Mouse (Mus musculus): ENCODE data around the gene Rbbp5.
"Not testable (repeated sequence)": the region's sequence is repeated elsewhere in the genome, so short reads cannot be mapped to it uniquely, and the experiment has no call there.

Rbbp5 gene

DNA sequence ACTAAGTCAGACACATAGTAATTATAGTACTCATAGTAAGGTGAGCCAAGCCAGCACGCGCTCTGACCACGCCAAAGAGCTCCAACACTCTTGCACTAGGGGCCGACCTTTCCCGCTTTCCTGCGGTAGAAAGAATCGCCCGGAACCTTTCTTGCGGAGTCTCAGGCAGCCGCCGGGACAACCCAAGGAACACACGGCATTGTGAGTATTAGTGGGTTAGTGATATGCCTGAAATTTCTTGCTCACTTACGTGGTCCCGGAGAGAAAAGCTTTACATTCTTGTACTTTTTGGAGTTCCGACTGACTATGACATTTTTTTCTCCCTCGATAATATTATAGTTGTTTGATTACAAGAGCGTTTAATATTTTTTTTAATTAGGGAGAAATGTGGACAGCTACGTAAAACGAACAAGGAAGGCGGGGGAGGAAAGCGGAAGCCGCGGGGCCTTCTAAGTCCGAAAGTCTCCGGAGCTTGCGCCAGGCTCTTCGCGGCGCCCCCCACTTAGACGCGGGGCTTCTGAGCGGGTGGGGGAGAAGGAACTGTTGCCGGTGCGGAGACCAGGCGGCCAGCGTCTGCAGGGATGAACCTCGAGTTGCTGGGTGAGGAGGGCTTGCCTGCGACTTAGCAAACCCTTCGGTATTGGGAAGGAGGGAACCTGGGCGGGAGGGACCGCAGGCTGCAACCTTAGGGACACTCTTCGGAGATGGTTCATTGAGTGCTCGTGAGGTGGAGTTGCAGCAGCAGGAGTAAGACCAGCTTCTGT lies at the start of gene Rbbp5:
Rbbp5 (plus strand) TSS at position 438 of the 764 bp plus-strand sequence.
- peak; percentile 91 to 92 for DNase-seq

DNA sequence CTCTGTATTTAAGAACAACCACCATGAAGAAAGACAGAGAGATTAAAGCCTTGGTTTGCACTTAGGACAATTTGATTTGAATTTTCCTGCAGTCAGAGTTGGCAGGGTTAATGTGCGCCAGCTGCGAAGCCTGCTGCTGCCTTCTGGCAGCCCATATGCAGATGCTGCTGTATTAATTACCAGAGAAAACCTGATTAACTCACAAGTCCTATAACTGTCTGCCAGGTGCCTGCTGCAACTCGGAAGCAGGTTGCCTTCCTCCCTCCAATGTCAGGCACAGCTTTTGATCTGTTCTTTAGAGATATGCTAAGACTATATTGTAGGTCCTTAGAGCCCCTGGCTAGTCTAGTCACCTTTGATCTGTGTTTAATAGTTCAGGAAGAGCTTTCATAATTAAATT lies 46.3 kb upstream of the Rbbp5 start:
- no peak for DNase-seq

DNA sequence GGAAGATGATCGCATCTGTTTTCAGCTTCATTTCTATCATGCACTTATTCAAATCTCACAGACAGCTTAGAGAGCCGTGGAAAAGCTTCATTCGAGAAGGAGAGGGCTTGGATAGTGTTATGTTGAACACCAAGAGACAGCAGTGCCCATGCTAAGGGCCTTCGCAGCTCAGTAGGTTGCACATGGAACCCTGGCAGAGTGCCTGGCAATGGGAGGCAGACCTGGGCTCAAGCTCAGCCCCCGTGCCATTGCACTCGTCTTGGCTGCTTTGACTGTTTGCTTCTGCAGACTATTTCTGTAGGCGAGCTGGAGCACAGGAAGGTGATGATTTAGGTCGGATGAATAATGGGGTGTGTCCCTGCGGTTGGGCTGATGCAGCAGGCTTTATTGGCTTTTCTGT lies 45.4 kb upstream of the Rbbp5 start:
- DNase-seq = peak; percentile 78 to 83

DNA sequence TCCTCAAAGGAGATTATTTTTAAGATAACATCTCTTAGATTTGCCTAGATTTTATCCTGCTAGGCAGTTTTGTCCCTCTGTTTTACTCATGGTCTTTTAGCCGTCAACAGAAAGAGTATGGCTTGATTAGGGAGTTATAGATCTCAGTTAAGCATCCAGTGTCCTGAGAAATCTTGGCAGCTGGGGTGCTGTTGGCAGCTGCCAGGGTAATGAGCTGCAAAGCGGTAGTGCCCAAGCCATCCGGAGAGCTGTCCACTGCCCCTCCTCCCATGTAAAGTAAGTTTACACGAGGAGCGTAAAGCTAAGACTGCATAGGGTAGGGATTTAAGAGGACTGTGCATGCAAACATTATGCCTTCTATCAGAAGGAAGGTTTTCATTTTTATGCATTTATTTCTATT lies 43.8 kb upstream of the Rbbp5 start:
- DNase-seq = no peak

DNA sequence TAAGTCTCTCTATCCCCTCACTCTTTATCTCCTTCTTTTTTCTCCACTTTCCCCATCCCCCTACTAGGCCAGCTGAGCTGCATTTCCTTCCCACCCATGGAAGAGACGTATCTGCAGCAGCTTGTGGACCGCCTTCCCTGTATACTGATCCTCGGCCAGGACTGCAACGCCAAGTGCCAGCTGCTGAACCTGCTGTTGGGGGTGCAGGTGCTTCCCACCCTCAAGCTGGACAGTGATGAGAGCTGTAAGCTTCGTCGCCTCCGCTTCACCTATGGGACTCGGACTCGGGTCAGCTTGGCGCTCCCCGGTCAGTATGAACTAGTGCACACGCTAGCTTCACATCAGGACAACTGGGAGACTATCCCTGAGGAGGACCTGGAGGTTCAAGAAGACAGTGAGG lies 43.1 kb upstream of the Rbbp5 start:
- DNase-seq = no peak

DNA sequence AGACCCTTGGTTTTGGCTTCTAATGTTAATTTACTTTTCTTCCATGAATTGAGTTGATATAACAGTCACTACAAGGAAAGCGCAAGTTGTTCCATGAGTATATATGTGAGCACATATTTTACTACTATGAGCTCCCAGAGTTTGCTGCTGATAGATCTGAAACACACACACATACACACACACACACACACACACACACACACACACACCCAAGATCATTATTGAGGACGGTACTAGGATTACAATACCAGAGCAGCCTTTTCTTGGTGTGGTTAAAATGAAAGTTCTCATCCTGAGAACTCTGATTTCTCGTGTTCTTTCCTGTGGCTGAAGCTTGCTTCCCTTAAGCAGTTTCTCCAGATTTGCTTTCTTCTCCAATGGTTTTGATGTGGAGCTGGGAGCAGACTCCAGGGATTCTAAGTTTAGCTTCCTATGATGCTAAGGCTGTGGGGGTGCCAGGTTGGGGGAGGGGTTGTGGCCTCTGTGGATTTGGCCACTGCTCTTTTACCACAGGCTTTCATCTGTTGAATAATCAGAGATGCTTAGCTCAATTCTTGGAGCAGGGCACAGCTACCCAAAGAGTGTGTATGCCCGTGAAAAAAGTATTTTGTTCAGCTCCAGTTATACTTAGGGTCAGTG lies 40.7 kb upstream of the Rbbp5 start:
- peak; percentile 19 to 52 for DNase-seq

DNA sequence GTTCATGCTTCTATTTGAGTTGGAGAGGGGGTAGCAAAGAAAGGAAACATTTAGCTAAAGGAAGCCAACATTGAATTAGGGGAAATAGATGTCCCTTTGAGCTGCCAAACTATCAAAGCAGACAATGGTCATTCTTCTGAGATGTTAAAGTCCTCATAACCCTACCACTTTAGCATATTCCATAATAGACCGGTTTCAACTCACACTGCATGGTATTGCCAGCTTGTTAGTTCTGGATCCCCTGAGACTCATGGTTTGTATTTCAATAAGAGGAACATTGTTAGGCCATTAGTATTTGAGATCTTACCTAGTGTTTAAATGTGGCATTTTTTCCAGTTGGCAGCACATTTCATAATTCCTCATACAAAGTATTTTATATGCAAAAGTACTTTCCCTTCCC lies 40.2 kb upstream of the Rbbp5 start:
- no peak for DNase-seq

DNA sequence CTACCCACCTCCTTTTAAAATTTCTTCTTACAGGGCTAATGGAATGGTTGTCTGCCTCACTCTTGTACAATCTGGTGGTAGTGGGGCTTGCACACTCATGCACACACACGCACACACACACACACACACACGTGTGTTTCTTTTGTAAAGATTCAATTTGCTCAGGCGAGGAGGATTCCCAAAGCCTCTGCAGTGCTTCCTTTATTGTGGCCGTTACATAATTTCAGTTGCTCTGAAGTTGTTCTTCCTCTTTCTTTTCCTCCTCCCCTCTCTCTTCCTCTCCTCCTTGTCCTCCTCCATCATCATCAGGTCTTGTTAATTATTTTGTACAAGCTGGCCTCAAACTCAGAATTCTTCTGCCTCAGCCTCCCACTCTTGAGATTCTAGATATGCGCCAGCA lies 39.8 kb upstream of the Rbbp5 start:
- DNase-seq = no peak

DNA sequence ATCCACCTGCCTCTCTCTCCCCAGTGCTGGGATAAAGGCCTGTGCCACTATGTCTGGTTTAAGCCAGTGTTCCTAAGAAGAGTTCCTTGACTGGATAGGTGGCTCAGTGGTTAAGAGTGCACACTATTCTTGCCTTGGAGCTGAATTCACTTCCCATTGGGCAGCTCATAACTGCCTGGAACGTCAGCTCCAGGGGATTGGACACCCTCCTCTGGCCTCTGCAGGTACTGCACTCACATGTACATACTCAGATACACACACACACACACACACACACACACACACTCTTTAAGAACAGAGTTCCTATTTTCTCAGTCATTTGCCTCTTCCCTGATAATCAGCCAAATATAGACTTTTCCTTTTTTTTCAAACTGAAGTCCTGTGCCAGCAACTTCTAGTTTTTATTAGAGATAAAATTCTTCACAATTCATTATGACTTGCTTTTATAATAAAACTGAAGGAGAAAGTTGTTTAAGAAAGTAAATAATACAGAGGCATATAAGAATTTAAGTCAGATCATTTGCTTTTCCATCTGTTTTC lies 36.2 kb upstream of the Rbbp5 start:
- DNase-seq = no peak

DNA sequence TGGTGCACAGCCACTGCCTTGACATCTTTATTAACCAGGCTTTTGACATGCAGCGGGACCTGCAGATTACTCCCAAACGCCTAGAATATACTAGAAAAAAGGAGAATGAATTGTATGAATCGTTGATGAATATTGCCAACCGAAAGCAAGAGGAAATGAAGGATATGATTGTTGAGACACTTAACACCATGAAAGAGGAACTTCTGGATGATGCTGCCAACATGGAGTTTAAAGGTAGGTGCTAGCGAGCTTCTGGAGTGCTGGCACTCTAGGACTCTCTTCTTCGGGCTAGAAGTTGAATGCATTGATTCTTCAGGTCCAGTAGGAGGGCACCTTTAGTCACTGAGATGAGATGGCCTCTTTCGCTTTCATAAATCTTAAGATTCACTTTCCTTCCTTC lies 27.4 kb upstream of the Rbbp5 start:
- DNase-seq = no peak

DNA sequence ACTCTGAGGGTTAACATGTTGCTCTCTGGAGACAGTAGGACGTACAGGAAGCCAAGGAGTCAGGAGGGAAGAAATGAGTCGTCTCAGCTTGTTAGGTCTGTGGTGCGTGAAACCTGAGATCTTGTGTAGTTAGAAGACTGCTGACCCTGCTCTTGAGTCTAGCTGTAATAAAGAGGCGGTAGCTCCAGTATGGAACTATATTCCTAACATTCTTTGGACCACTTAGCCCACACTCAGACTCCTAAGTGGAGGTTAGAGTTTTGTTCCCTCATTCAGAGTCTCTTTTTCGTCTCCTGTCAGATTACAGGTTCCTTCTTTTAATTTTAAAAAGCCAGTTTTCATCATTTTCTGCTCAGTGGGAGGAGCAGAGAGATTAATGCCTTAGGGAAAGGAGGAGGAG lies 12.5 kb upstream of the Rbbp5 start:
- DNase-seq = no peak

DNA sequence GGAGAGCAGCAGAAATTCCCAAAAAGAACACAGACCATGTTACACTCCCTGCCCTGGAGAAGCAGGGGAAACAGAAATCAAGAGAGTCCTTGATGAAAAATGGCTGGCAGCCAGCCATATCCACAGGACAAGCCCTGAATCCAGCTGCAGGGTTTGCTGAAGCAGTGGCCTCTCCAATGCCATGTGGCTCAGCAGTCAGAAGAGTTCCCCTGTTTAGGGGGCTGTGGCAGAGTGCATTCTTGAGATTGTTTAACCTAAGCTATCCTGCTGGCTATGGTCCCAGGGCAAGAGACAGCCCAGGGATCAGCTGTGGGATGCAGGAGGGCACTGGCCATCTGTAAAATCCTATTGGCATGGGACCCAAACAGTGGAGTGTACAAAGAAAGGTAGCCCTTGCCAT lies 8.2 kb upstream of the Rbbp5 start:
- peak; percentile 37 to 38 for DNase-seq

DNA sequence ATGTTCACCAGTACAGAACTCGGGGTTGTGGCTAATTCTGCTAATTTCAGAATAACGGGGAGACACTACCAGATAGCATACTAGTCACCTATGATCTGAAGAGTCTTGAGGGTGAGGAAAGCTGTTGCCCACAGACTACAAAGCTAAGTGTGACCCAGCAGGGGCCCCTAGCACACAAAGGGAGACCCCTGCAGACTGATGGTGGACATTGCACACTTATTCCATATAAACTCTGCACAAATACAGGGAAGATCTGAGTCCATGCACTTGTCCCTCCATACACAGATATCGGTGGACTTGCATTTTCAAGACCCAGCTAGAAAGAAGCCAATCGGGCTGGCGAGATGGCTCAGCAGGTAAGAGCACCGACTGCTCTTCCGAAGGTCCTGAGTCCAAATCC lies 7.6 kb upstream of the Rbbp5 start:
- DNase-seq = peak in 1 of 2 experiments; percentile 5

DNA sequence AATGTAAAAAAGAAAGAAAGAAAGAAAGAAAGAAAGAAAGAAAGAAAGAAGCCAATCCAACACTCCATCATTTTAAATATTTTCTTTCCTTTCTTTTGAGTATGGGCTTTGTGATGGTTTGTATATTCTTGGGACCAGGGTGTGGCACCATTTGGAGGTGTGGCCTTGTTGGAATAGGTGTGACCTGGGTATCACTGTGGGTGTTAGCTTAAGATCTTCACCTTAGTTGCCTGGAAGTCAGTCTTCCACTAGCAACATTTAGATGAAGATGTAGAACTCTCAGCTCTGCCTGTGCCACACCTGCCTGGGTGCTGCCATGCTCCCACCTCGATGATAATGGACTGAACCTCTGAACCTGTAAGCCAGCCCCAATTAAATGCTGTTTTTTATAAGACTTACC lies 7.1 kb upstream of the Rbbp5 start:
- DNase-seq = not testable (repeated sequence)

DNA sequence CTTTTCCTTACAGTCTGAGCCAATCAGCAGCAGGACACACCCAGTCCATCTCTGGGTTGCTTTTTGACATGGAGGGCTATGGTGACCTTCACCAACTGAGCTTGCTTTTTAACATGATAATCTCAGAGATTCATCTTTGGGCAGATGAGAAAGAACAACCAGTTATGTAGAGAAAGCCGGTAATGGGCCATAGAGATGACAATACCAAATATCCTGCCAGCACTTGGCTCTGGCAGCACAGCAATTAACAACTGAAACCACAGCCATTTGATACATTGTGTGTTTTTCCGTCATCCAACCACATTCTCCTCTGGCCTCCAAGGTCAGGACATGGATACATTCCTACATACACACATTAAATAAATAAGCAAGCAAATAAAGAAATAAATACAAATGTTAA lies 6.1 kb upstream of the Rbbp5 start:
- no peak for DNase-seq

DNA sequence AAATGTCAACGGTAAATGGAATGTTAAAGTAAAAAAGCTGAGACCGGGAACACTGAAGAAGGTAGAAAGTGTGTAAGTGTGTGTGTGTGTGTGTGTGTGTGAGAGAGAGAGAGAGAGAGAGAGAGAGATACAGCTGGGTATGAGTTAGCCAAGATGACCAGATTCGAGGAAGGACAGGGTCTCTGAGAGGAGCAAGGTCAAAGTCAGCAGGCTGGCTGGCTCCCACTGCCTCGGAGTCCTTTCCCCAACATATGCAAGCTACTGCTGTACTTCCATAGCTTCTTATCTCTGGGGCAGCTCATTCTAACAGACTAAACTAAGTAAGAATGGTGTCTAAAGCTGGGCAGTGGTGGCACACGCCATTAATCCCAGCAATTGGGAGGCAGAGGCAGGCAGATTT lies 5.7 kb upstream of the Rbbp5 start:
- DNase-seq = no peak

DNA sequence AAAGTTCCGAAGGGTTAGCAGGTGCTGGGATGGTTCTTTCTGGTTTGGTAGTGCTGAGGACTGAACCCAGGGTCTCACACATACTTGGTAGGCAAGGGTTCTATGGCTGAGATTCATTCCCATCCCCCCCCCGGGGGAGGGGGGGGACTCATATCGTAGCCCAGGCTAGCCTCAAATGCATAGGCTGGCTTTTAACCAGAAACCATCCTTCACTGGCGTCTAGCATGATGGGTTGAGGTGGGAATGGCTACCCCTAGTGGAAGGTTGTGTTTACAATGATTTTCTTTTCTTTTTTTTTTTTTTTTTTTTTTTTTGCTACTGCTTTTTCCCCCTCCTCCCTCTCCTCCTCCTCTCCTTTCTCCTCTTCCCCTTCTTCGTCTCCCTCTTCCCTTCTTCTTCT lies 4.6 kb upstream of the Rbbp5 start:
- no peak for DNase-seq

DNA sequence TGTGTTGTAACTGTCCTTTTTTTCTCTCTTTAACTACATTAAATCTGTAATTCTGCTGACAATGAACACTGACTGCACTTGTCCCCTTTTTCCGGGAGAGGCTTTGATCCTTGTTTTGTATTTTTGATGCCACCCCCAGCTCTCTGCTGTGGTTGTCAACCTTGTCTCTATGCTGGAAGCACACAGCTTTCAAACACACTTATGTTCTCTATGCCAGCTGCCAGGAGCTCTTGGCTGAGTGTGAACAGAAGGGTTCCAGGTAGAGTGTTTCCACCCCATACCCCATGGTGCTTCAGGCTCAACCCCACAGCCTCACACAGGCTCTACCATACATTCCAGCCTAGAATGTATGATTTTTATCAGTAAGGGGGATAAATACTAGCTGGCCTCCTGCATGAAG lies 2.7 kb upstream of the Rbbp5 start:
- no peak for DNase-seq

DNA sequence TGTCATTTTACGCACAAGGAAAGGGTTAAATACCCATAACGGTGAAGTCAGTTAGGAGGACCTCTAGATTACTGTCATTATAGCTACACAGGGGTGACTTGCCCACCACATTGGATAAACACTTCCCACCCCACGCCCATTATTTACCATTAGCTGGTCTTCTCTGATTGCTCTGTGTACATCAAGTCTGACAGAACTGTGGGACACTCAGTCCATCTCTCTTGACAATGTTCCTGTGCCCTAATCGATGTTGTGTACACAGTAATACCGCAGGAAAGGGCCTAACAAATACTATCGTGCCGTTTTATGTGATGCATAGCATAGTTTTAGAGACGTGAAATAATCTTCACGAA lies 614 bp upstream of the Rbbp5 start:
- no peak for DNase-seq

DNA sequence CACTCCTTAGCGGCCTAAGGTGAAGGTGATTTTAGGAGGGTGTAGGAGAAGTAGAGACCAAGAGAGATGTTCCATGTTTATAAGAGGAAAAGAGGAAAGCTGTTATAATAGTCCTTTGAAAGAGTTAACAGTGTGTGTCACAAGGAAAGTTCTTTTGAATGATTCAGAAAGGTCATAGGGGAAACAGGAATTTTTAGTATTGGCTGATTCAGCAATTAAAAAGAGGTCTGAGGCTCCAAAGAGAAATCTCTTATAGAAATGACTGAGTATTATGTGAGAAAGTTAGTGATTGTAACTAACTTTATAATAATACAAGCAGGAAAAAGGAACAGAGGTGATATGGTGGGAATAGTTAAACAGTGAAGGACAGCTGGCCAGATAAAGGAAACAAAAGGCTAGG lies 2.3 kb downstream of the Rbbp5 start:
- no peak for DNase-seq

DNA sequence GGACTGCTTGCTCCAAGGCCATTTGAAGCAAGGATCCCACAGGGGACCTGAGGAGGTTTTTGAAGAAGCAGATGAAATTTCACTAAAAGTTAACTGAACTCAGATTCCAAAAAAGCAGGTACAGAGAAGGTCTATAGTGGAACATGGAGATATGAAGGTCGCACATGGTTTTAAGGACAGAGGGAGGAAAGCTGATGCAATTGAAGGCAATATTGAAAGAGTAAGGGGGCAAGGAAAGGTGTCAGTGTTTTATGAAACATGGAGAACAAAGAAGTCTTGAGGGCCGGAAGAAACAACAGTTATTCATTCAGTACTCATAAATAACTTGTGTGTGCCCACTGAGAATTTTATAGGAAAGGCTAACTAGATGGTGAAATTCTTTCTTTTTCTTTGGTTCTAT lies 4.5 kb downstream of the Rbbp5 start:
- DNase-seq = no peak

DNA sequence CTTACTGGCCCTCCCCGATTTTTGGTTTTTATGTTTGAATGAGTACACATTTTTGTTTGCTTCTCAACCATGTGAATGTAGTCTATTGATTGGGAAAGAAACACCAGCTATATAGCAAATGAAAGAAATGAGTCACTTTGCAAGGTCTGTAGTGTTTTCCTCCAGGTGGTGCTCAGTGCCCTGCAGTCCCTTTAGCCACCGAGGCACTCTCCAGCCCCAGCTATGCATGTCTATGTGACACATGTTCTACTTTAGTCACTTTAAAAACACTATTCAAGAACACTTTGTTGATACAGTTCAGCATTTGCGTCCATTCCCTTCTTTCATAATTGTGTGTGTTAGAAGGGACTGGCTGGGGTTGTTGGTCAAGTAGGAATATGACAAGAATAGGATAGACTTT lies 6.1 kb downstream of the Rbbp5 start:
- no peak for DNase-seq

DNA sequence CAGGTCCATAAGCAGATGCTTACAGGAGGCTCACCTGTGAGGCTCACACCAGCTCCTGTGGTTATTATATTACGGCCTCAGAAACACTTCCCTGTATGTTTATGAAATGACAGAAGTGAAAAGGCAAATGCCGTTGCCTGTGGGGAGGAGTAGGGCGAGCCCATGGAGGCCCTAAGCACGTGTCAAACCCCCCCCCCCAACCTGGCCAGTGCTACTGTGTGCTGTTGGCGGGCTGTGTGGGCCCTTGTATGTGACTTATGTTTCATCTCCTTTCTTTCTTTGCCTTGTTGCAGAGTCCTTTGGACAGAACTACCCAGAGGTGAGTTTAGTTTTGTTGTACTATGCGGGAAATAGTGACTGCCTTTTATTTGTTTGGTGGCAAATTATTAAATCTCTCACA lies 6.6 kb downstream of the Rbbp5 start:
- no peak for DNase-seq

DNA sequence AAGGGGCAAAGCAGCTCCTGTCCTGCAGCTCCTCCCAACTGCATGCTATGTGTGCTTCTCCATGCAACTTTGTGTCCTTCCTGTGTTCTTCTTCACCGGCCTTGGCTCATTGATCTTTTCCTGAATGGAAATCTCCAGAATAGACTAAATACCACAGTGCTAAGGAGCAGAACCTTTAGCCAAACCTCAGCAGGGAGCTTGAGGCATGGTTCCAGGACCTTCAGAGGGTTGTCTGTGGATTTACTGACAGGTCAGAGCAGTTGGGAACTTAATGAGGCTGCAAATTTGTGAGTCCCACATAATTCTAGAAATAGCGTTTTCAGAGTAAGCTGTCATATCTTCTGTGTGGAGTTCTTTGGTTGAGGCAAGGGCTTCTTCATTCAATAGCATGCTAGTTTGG lies 23.4 kb downstream of the Rbbp5 start:
- no peak for DNase-seq

DNA sequence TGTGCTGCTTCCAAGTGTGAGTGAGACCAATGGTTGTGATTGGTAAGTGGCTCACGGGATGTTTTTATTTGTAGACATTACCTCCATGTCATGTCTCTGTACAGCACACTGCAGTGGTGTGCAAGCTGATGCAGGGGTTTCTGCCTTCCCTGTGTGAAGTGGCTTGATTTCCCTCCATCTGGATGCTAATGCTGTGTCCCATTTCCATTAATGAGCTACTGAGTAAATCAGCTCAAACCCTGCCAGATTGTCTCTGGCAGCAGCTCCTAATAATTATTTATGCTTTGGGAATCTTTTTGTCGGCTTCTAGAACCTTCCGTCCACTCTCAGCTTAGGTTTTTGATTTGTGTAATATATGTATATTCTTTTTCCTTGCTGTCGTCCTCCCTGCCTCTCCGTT lies 28.0 kb downstream of the Rbbp5 start:
- no peak for DNase-seq

Data from kidney, postnatal 25 days (tissue).